18 mouse cellular contexts compared by ENCODE assay signal in the genomic region with DNA sequence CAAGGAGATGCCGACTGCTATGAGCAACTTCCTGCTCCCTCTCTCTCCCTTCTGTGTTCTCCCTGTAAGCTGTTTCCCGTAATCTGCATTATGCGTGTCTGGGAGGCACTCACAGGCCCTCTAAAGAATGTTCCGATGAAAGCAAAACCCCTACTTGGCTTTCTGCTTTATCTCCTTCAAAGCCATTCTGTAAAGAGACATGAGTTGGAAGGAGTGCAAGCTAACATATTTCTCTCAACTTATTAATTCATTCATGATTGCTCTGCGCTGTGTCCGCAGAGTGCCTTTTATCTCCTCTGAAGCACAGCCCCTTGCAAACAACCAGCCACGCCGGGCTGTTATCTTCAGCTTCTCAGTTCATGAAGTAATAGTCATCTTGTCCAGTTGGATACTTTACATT.
DNase-seq lines count a peak whose midpoint lies in the region; ATAC-seq and TF ChIP-seq lines count a peak whose summit lies in the region.
"Had no signal": no experiment of that assay in that cellular context is flagged by ENCODE, and none has a peak within 500 bp of the region (broad histone marks: within the 10 kb centered on the region; RNA-seq: fewer than 3 reads in every experiment).

No protein-coding gene starts in this region.

- H3K4me3 ChIP-seq in lung, embryonic 14.5 days (ENCODE audit: low read depth, low read length): no peak overlapping the region
- peak overlapping the region; percentile 18; the same call in 1 of the 2 replicates for H3K4me3 ChIP-seq in heart, embryonic 10.5 days
- no peak overlapping the region for H3K4me3 ChIP-seq in intestine, embryonic 15.5 days (replicated peaks)
- H3K4me3 ChIP-seq: forebrain, embryonic 15.5 days; hindbrain, embryonic 10.5 days; midbrain, embryonic 13.5 days had no signal

- WGBS in lung, embryonic 14.5 days: 15% methylated on average over 8 of the region's 8 CpGs
- 14% methylated on average over 8 of the region's 8 CpGs for WGBS in heart, embryonic 10.5 days
- WGBS in intestine, embryonic 15.5 days: 30% methylated on average over 8 of the region's 8 CpGs

- H3K36me3 ChIP-seq in lung, embryonic 14.5 days (ENCODE audit: insufficient read depth): no peaks in the 10 kb centered on the region
- no peaks in the 10 kb centered on the region for H3K36me3 ChIP-seq in heart, embryonic 10.5 days
- no peaks in the 10 kb centered on the region for H3K36me3 ChIP-seq in intestine, embryonic 15.5 days
- H3K36me3 ChIP-seq: forebrain, embryonic 15.5 days; hindbrain, embryonic 10.5 days; midbrain, embryonic 13.5 days had no signal

- peak; percentile 65 for ATAC-seq in lung, embryonic 14.5 days (ENCODE audit: insufficient read depth)
- ATAC-seq in intestine, embryonic 15.5 days: peak; percentile 48; the same call in 1 of the 2 replicates
- ATAC-seq: forebrain, embryonic 15.5 days; midbrain, embryonic 13.5 days; Patski had no signal

- no peak overlapping the region for H3K9ac ChIP-seq in lung, embryonic 14.5 days
- H3K9ac ChIP-seq in intestine, embryonic 15.5 days: no peak overlapping the region
- H3K9ac ChIP-seq: forebrain, embryonic 15.5 days; midbrain, embryonic 13.5 days had no signal

- no peaks in the 10 kb centered on the region for H3K9me3 ChIP-seq in lung, embryonic 14.5 days (ENCODE audit: low read depth, low read length)
- H3K9me3 ChIP-seq in heart, embryonic 10.5 days: no peaks in the 10 kb centered on the region
- no peaks in the 10 kb centered on the region for H3K9me3 ChIP-seq in intestine, embryonic 15.5 days
- H3K9me3 ChIP-seq: forebrain, embryonic 15.5 days; hindbrain, embryonic 10.5 days; midbrain, embryonic 13.5 days had no signal

- peaks cover 23% of the 10 kb centered on the region for H3K4me1 ChIP-seq in lung, embryonic 14.5 days (ENCODE audit: insufficient read depth)
- H3K4me1 ChIP-seq in heart, embryonic 10.5 days: peaks cover 27% of the 10 kb centered on the region
- peaks cover 10% of the 10 kb centered on the region; the same call in 1 of the 2 replicates for H3K4me1 ChIP-seq in intestine, embryonic 15.5 days (replicated peaks)
- H3K4me1 ChIP-seq: midbrain, embryonic 13.5 days had no signal

- no peak overlapping the region for H3K4me2 ChIP-seq in lung, embryonic 14.5 days
- H3K4me2 ChIP-seq in intestine, embryonic 15.5 days (replicated peaks): 0 out of 2 replicates have a peak overlapping the region, but pooled peaks have one; percentile 15
- H3K4me2 ChIP-seq: forebrain, embryonic 15.5 days; midbrain, embryonic 13.5 days had no signal

- peak; percentile 32 to 62 for DNase-seq in heart, adult 18-20 months
- no peak for DNase-seq in heart, postnatal 36 days
- DNase-seq in lung, embryonic 14.5 days: peak; percentile 84
- no peak for DNase-seq in lung, postnatal 10 days
- no peak for DNase-seq in heart, embryonic 10.5 days (ENCODE audit: low spot score)
- DNase-seq in cerebellum, postnatal 36 days: no peak
- DNase-seq in ovary, postnatal 14 days (ENCODE audit: low spot score): no peak
- DNase-seq: cerebellum, adult 18-20 months; gastrocnemius, postnatal 14 days; kidney, adult 11 months; layer of hippocampus, adult 9-11 months; lung, postnatal 14 days; right cerebral cortex, postnatal 4 days had no signal

- H3K27me3 ChIP-seq in lung, embryonic 14.5 days (ENCODE audit: insufficient read depth, low read length): no peaks in the 10 kb centered on the region
- H3K27me3 ChIP-seq in heart, embryonic 10.5 days (ENCODE audit: insufficient read depth, poor library complexity, severe bottlenecking): no peaks in the 10 kb centered on the region
- H3K27me3 ChIP-seq in intestine, embryonic 15.5 days (replicated peaks): no peaks in the 10 kb centered on the region
- H3K27me3 ChIP-seq: forebrain, embryonic 15.5 days; midbrain, embryonic 13.5 days; Patski had no signal

- intact Hi-C loops in heart, postnatal 36 days (cut with DNase I): no loop called here

- TF ChIP-seq CTCF in lung, embryonic 14.5 days (IDR thresholded peaks at IDR 0.05; ENCODE audit: low read depth): no peak

- peak overlapping the region; percentile 67 for H3K27ac ChIP-seq in lung, embryonic 14.5 days (ENCODE audit: low read depth)
- H3K27ac ChIP-seq in heart, embryonic 10.5 days: peak overlapping the region; percentile 72; the same call in 1 of the 2 replicates
- H3K27ac ChIP-seq in intestine, embryonic 15.5 days: peak overlapping the region; percentile 20; the same call in 1 of the 2 replicates
- H3K27ac ChIP-seq: forebrain, embryonic 15.5 days; hindbrain, embryonic 10.5 days; midbrain, embryonic 13.5 days had no signal

Comparison
In these comparisons a context has a peak if more than half of its experiments do, and no peak if none do; other contexts are left out.
1. DNase-seq: peak in heart, adult 18-20 months (2 of 2) and lung, embryonic 14.5 days (single experiment); none in heart, postnatal 36 days (0 of 2), lung, postnatal 10 days (single experiment), heart, embryonic 10.5 days (single experiment), cerebellum, postnatal 36 days (0 of 2) and ovary, postnatal 14 days (single experiment).
2. H3K27ac ChIP-seq: peak in every context shown above with its lines; median percentile 72 in heart, embryonic 10.5 days; 67 in lung, embryonic 14.5 days; 20 in intestine, embryonic 15.5 days.